Mouse (Mus musculus) macrophage (primary cell): Measurements from ENCODE around the gene Spag6l. TPM values are rescaled to one million over a fixed set of nuclear protein-coding genes. Genes with fewer than 3 reads are reported as not detected.

ENCODE experiments used
- H3K27ac ChIP-seq: fragments of 350-480 bp; formaldehyde crosslinking; 2 replicates; pipeline ENCODE4 v1.9.0; 2021
- H3K36me3 ChIP-seq: fragments of 350-480 bp; formaldehyde crosslinking; 2 replicates; pipeline ENCODE4 v1.9.0; 2021; ENCODE audit errors: inconsistent target
- H3K4me3 ChIP-seq: fragments of 350-480 bp; formaldehyde crosslinking; 2 replicates; pipeline ENCODE4 v1.9.0; 2021; ENCODE audit errors: inconsistent target
- H3K79me2 ChIP-seq: fragments of 350-480 bp; formaldehyde crosslinking; 2 replicates; pipeline ENCODE4 v1.9.0; 2021; ENCODE audit errors: inconsistent target
- WGBS: methylation state at CpG from one replicate; pipeline ENCODE4 v1.1.7; 2026; ENCODE audit warnings: inconsistent platforms; ENCODE audit not compliant: missing documents; 5-methylcytosine and 5-hydroxymethylcytosine counted together
- polyA plus RNA-seq: library from polyadenylated mRNA; stranded (reverse); fragments of 250-400 nt; gene quantifications from 3 replicates; pipeline ENCODE4 v1.2.4, GENCODE M21; 2018; ENCODE audit warnings: inconsistent platforms

Spag6l gene
- polyA plus RNA-seq, 1 experiment from 2014 or later: not detected

GRCm38 (mm10) chr16:16849196-16849595 is 19.9 kb upstream of the Spag6l start:
- no peaks in the 10 kb centered on the region for H3K79me2 ChIP-seq
- H3K27ac ChIP-seq: no peak overlapping the region
- no peaks in the 10 kb centered on the region for H3K36me3 ChIP-seq
- H3K4me3 ChIP-seq: no peak overlapping the region

- Histone ChIP-seq H3K4me3 (no peak overlapping the region), H3K27ac (no peak overlapping the region), H3K36me3 (no peaks in the 10 kb centered on the region), H3K79me2 (no peaks in the 10 kb centered on the region)
- 92% methylated on average over 3 of the region's 3 CpGs for WGBS
These were observed 415 bp upstream of the Spag6l start for GRCm38 (mm10) chr16:16829671-16830070.

GRCm38 (mm10) chr16:16826223-16826622 is 3.0 kb downstream of the Spag6l start:
- H3K79me2 ChIP-seq: no peaks in the 10 kb centered on the region
- WGBS: 97% methylated on average over 2 of the region's 2 CpGs
- no peak overlapping the region for H3K27ac ChIP-seq
- H3K4me3 ChIP-seq: no peak overlapping the region
- no peaks in the 10 kb centered on the region for H3K36me3 ChIP-seq

GRCm38 (mm10) chr16:16825476-16825875 is 3.8 kb downstream of the Spag6l start:
- Histone ChIP-seq H3K79me2 (no peaks in the 10 kb centered on the region), H3K27ac (no peak overlapping the region), H3K4me3 (no peak overlapping the region), H3K36me3 (no peaks in the 10 kb centered on the region)
- WGBS: 84% methylated on average over 5 of the region's 5 CpGs

GRCm38 (mm10) chr16:16806325-16806724 is 22.9 kb downstream of the Spag6l start:
- Histone ChIP-seq H3K36me3 (no peaks in the 10 kb centered on the region), H3K4me3 (no peak overlapping the region), H3K79me2 (no peaks in the 10 kb centered on the region), H3K27ac (no peak overlapping the region)
- WGBS: 70% methylated on average over 1 of the region's 2 CpGs

Other genes with a start within 250 kb of the Spag6l start
- gene Fgd4, start 228.9 kb downstream of the Spag6l start, polyA plus RNA-seq: 41.3 to 60.1 TPM (median 48.0 TPM) in 3 replicates
- not detected in 3 replicates for gene Olfr19, start 153.1 kb downstream of the Spag6l start, polyA plus RNA-seq
- not detected in 3 replicates for gene Igll1, start 34.5 kb upstream of the Spag6l start, polyA plus RNA-seq
- 25.7 to 30.9 TPM (median 29.6 TPM) in 3 replicates for gene Top3b, start 41.3 kb upstream of the Spag6l start, polyA plus RNA-seq
- 0.70 to 0.97 TPM in 2 of 3 replicates, not detected in the other for gene Vpreb1, start 41.4 kb upstream of the Spag6l start, polyA plus RNA-seq
- 6.8 to 15.8 TPM (median 9.9 TPM) in 3 replicates for gene Ppm1f, start 67.0 kb upstream of the Spag6l start, polyA plus RNA-seq
- 92.1 to 122 TPM (median 94.8 TPM) in 3 replicates for gene Mapk1, start 153.9 kb upstream of the Spag6l start, polyA plus RNA-seq
- 0.14 to 0.25 TPM in 2 of 3 replicates, not detected in the other for gene Ypel1, start 240.2 kb upstream of the Spag6l start, polyA plus RNA-seq